Mouse (Mus musculus): ENCODE measurements at regions not wholly inside any gene's neighbourhood (a gene's known extent, or its start where the extent isn't known, plus 50 kb on each side); places are given as distances from the start of the nearest gene placed in this dataset.

DNA sequence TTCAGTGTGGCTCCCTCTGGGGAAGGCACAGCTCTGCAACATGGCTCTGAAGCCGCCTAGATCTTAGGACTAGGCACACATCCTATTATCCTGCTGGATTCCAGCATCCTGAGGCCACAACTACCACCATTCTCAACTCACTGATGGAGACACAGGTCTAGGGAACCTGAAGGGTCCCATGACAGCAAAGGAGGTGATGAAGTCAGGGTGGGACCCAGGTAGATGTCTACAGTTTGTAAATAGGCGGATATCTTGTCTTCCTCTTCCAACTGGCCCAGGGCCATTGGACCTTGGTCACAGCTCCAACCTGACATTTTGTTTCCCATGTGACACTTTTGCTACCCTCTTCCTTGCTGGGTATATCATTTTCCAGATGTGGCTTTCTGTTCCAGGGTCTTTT, 106.4 kb downstream of the Vapb start:
- DNase-seq (ENCODE audit: low spot score) = no peak
- 89% methylated on average over 2 of the region's 2 CpGs for WGBS

DNA sequence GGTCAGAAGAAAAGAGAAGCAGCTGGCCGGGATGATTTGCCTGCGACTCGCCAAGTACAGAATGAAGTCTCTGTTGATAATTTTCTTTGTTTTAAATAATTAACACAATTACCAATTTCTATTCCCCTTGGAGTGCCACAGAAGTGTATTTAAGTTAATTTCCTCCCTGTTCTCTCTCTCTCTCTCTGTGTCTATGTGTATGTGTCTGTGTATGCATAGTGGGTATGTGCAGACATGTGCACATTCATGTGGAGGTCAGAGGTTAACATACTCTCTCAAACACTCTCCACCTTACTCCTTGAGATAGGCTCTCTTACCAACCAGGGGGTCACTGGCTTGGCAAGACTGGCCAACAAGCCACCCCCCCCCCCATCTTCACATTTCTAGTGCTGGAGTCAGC, 107.2 kb downstream of the Vapb start:
- no peaks in the 10 kb centered on the region for H3K4me1 ChIP-seq
- no peaks in the 10 kb centered on the region for H3K9me3 ChIP-seq (replicated peaks)
- H3K36me3 ChIP-seq = no peaks in the 10 kb centered on the region
- WGBS = 91% methylated on average over 3 of the region's 3 CpGs
- H3K4me3 ChIP-seq = no peak overlapping the region
- H3K27ac ChIP-seq = no peak overlapping the region
- no peaks in the 10 kb centered on the region for H3K27me3 ChIP-seq (ENCODE audit: low read depth, poor library complexity, severe bottlenecking)
- no peak for DNase-seq (ENCODE audit: low spot score)

More for the DNA sequence above, 106.4 kb downstream of the Vapb start:
- no peak overlapping the region for H3K4me3 ChIP-seq
- no peak overlapping the region for H3K27ac ChIP-seq
- H3K36me3 ChIP-seq = no peaks in the 10 kb centered on the region
- H3K9me3 ChIP-seq (replicated peaks) = no peaks in the 10 kb centered on the region
- H3K4me1 ChIP-seq = no peaks in the 10 kb centered on the region
- no peaks in the 10 kb centered on the region for H3K27me3 ChIP-seq (ENCODE audit: low read depth, poor library complexity, severe bottlenecking)

DNA sequence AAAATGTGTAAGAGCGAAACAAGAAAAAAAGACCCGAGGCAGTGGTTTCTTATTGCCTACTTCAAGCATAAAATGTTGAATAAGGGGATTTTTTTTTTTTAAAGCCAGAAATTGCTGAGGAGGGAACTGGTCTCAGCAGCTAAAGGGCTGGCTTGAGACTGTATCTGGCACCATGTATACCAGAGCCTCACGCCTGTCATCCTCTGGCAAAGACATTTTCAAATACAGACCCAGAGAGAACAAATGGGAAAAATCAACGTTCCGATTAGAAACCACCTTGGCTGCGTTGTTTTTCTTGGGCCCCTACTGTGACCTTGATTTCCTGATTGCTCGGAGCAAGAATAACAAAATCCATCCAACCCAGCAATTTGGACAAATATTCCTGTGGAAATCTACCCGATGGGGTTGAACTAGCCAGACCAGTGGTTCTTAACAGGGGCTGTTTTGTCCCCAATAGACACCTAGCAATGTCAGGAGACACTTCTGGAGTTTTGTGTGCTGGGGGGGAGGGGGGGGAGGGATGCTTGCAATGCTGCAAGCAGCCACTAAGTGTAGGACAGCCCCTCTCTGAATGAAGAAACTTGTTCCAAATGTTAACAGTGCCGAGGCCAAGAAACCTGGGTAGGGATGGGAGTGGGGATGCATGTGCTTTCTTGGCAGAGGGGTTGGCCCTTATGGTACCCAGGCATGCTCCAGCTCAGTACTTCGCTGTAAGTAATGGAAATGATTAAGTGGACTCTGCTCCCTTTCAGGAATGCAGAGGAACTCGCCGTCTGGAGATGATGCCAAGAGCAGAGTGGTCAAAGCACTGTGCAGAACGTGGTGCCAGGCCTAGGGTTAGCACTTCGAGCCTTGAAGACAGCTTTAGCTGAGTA, 108.1 kb downstream of the Vapb start:
- Histone ChIP-seq H3K27ac (no peak overlapping the region), H3K4me1 (0 out of 2 replicates have a peak, but pooled peaks cover 3% of the 10 kb centered on the region)
- 81% methylated on average over 14 of the region's 14 CpGs for WGBS

DNA sequence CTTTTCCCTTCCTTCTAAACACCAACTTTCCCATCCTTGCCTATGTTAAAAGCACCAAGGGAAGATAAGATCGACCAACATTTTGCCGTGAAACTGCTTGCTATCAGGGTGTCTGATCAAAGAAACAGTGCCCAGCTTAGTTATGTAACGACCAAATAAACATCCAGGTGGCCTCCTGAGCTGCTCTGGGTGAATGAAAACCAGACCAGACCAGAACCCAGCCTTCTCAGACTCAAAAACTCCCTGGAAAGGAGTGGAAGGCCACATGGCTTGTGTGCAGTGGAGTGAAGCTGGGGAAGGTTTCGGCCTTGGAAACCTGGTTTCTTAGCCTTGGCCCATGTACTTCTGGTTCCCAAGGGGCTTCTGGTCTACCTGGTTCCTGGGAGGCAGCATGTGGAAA, 113.7 kb downstream of the Vapb start:
- H3K27me3 ChIP-seq (ENCODE audit: low read depth, poor library complexity, severe bottlenecking) = no peaks in the 10 kb centered on the region
- peaks cover 19% of the 10 kb centered on the region for H3K4me1 ChIP-seq
- peak; percentile 28 for DNase-seq (ENCODE audit: low spot score)
- H3K9me3 ChIP-seq (replicated peaks) = no peaks in the 10 kb centered on the region
- H3K36me3 ChIP-seq = no peaks in the 10 kb centered on the region
- no peak overlapping the region for H3K4me3 ChIP-seq
- WGBS = 26% methylated on average over 4 of the region's 4 CpGs
- no peak overlapping the region for H3K27ac ChIP-seq

More for the DNA sequence above, 108.1 kb downstream of the Vapb start:
- H3K36me3 ChIP-seq = no peaks in the 10 kb centered on the region
- H3K4me3 ChIP-seq = no peak overlapping the region
- H3K9me3 ChIP-seq (replicated peaks) = no peaks in the 10 kb centered on the region
- no peaks in the 10 kb centered on the region for H3K27me3 ChIP-seq (ENCODE audit: low read depth, poor library complexity, severe bottlenecking)
- DNase-seq (ENCODE audit: low spot score) = peak; percentile 23

DNA sequence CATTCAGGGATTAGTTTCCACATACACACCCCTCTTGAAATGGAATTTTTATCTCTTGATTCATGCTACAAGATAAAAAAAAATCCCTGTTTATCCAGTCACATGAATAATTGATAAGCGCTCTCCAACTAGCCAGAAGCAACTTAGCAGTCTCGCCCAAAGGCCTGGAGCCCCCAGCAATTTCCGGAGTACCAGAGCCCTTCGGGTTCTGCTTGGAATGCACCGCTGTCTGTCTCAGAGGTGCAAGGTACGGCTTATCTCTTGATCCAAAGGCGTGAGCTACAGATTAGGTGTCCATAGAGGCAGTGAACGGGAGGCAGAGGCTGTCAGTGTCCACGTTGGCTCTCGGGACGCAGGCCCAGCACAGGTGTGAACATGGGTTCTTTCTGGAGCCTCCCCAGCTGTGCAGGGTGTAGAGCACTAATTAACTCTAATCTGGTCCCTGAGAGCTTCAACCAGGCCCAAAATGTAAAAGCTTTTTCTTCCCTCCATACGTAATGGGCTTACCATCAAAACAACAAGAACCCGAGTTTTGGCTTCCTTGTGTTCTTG, 116.9 kb downstream of the Vapb start:
- DNase-seq (ENCODE audit: low spot score) = no peak
- peaks cover 19% of the 10 kb centered on the region for H3K4me1 ChIP-seq
- no peak overlapping the region for H3K4me3 ChIP-seq
- H3K27ac ChIP-seq = 0 out of 2 replicates have a peak overlapping the region, but pooled peaks have one; percentile 30
- H3K36me3 ChIP-seq = no peaks in the 10 kb centered on the region
- no peaks in the 10 kb centered on the region for H3K27me3 ChIP-seq (ENCODE audit: low read depth, poor library complexity, severe bottlenecking)
- 72% methylated on average over 13 of the region's 13 CpGs for WGBS
- H3K9me3 ChIP-seq (replicated peaks) = no peaks in the 10 kb centered on the region

DNA sequence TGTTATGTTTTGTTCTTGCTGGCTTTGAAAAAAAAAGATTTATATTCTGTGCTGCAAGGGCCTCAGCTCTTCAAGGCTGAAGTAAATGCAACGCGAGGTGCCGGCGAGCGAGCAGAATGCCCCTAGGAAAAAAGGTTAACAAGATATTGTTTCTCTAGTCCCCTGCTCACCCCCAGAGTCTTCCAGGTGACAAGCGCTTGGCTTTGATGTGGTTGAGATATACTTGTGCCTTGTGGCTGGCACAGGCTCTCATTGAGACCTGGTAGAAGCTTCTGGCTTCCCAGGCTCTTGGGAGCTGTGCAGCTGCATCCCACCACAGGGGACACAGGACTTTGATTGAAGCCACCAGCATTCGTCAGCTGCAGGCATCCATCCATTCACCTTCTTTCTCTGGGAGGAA, 117.5 kb downstream of the Vapb start:
- H3K9me3 ChIP-seq (replicated peaks) = no peaks in the 10 kb centered on the region
- H3K4me1 ChIP-seq = peaks cover 19% of the 10 kb centered on the region
- H3K27ac ChIP-seq = no peak overlapping the region
- no peak for DNase-seq (ENCODE audit: low spot score)
- no peaks in the 10 kb centered on the region for H3K27me3 ChIP-seq (ENCODE audit: low read depth, poor library complexity, severe bottlenecking)
- H3K4me3 ChIP-seq = no peak overlapping the region
- no peaks in the 10 kb centered on the region for H3K36me3 ChIP-seq
- 61% methylated on average over 7 of the region's 7 CpGs for WGBS

DNA sequence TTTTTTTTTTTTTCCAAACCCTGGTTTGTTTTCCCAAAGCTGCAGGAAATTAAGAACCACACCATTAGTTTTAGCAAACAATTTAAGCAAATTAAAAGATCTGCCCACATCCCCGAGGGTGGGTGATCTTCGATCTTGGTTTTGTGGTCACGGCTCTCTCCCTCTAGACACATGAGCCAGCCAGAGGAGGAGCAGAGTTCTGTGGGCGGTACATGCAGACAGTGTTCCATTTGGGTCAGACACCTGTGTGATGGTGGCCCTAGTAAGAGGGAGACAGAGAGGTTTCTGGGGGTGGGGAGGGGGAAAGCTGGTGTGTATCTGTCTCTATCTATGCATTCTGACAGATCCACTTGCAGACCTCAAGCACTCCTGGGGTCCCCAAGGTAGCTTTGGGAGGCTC, 118.0 kb downstream of the Vapb start:
- DNase-seq (ENCODE audit: low spot score) = no peak
- no peaks in the 10 kb centered on the region for H3K27me3 ChIP-seq (ENCODE audit: low read depth, poor library complexity, severe bottlenecking)
- H3K9me3 ChIP-seq (replicated peaks) = no peaks in the 10 kb centered on the region
- peaks cover 17% of the 10 kb centered on the region for H3K4me1 ChIP-seq
- H3K36me3 ChIP-seq = no peaks in the 10 kb centered on the region
- no peak overlapping the region for H3K27ac ChIP-seq
- H3K4me3 ChIP-seq = no peak overlapping the region
- 84% methylated on average over 4 of the region's 4 CpGs for WGBS

DNA sequence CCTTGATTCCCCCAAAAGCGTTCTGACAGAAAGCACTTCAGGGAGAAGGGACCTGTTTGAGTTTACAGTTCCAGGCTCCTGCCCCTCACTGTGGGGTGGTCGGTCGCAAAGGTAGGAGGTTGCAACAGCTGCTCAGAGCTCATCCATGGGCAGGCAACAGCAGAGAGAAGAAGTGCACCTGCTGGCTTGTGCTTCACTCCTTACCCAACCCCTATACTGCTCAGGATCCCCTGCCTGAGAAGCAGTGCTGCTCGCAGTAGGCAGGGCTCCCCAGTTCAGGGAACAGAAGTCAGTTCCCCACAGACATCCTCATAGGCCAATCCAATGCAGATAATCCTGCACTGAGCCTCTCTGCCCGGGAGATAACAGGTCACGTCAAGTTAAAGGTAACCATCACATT, 119.7 kb downstream of the Vapb start:
- no peaks in the 10 kb centered on the region for H3K36me3 ChIP-seq
- H3K4me3 ChIP-seq = no peak overlapping the region
- WGBS = 90% methylated on average over 6 of the region's 6 CpGs
- no peaks in the 10 kb centered on the region for H3K27me3 ChIP-seq (ENCODE audit: low read depth, poor library complexity, severe bottlenecking)
- H3K9me3 ChIP-seq (replicated peaks) = no peaks in the 10 kb centered on the region
- DNase-seq (ENCODE audit: low spot score) = no peak
- no peak overlapping the region for H3K27ac ChIP-seq
- H3K4me1 ChIP-seq = peaks cover 16% of the 10 kb centered on the region

DNA sequence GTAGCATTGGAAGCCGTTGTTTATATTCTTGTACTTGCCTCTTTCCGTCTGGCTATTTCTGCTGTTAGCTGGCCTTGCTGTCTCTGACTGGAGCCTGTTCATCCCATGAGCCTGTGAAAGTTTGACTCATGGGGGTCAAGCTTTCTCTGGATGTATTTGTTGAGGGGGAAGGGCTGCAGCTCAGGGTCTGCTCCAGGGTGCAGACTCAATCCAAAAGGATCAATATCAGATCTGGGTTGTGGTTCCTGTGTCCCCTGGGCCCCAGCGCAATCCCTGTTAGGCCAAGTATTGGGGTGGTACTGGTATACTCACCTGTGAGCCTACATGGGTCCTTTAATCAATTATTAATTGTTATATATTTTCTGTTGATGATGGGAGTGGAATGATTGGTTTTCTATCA, 135.7 kb downstream of the Vapb start:
- WGBS = 91% methylated on average over 3 of the region's 3 CpGs
- Histone ChIP-seq H3K36me3 (no peaks in the 10 kb centered on the region), H3K9me3 (replicated peaks) (no peaks in the 10 kb centered on the region), H3K27me3 (ENCODE audit: low read depth, poor library complexity, severe bottlenecking) (no peaks in the 10 kb centered on the region), H3K27ac (no peak overlapping the region), H3K4me3 (no peak overlapping the region), H3K4me1 (no peaks in the 10 kb centered on the region)
- no peak for DNase-seq (ENCODE audit: low spot score)

Measured in limb, embryonic 10.5 days (tissue).